Mouse (Mus musculus) lung, postnatal 0 days (tissue): ENCODE data around the gene Fem1b. TPM values are rescaled to one million over a fixed set of nuclear protein-coding genes. Genes with fewer than 3 reads are reported as not detected.
A peak's percentile ranks its signal among the peaks of the same experiment; 100 is the strongest.
"Not testable (repeated sequence)": the region's sequence is repeated elsewhere in the genome, so short reads cannot be mapped to it uniquely, and the experiment has no call there.

Experiments used
- ATAC-seq: fragments of 200-750 bp; cut with Nextera tagmentation; 2 replicates; pipeline ENCODE4 v1.8.0; 2017; ENCODE audit warnings: moderate library complexity
- DNase-seq: peaks from one replicate; pipeline ENCODE4 v3.0.0-alpha.2; 2016; ENCODE audit warnings: low spot score
- H3K27ac ChIP-seq: fragments of 300-500 bp; sonication (generic); 2 replicates; pipeline ENCODE4 v1.5.1; 2014; ENCODE audit warnings: antibody characterized with exemption, mild to moderate bottlenecking, low read length, mixed read lengths
- H3K27me3 ChIP-seq: fragments of 300-500 bp; sonication (generic); replicated peaks from 2 replicates; pipeline ENCODE4 v1.6.1; 2014; ENCODE audit warnings: low read length, mixed read lengths; ENCODE audit not compliant: insufficient read depth
- H3K36me3 ChIP-seq: fragments of 300-500 bp; sonication (generic); 2 replicates; pipeline ENCODE4 v1.6.1; 2014; ENCODE audit warnings: low read length, mixed read lengths; ENCODE audit not compliant: insufficient read depth
- H3K4me1 ChIP-seq: fragments of 300-500 bp; sonication (generic); 2 replicates; pipeline ENCODE4 v1.6.1; 2014; ENCODE audit warnings: antibody characterized with exemption, low read depth, low read length, mixed read lengths; ENCODE audit not compliant: insufficient read depth
- H3K4me2 ChIP-seq: fragments of 300-500 bp; sonication (generic); replicated peaks from 2 replicates; pipeline ENCODE4 v1.6.1; 2014; ENCODE audit warnings: low read depth, mild to moderate bottlenecking, low read length, moderate library complexity, mixed read lengths
- H3K4me3 ChIP-seq: fragments of 300-500 bp; sonication (generic); 2 replicates; pipeline ENCODE4 v1.5.1; 2014; ENCODE audit warnings: low read depth, low read length
- H3K9ac ChIP-seq: fragments of 300-500 bp; sonication (generic); replicated peaks from 2 replicates; pipeline ENCODE4 v1.6.1; 2014; ENCODE audit warnings: low read depth, mild to moderate bottlenecking
- H3K9me3 ChIP-seq: fragments of 300-500 bp; sonication (generic); 2 replicates; pipeline ENCODE4 v1.6.1; 2016; ENCODE audit warnings: low read length, mixed read lengths
- CTCF ChIP-seq: IDR thresholded peaks from 2 replicates; pipeline ENCODE4 v1.5.1; 2016; ENCODE audit warnings: antibody characterized with exemption, mild to moderate bottlenecking
- EP300 ChIP-seq: IDR thresholded peaks from 2 replicates; pipeline ENCODE4 v1.6.1; 2016; ENCODE audit warnings: antibody characterized with exemption, mild to moderate bottlenecking, control low read depth
- WGBS: fragments of 180-500 bp; shearing (Covaris S2); extraction: QIAGEN DNeasy Blood & Tissue Kit; methylation state at CpG from one replicate; pipeline ENCODE4 v1.1.7; 2014; 5-methylcytosine and 5-hydroxymethylcytosine counted together
- polyA plus RNA-seq: library from polyadenylated mRNA; unstranded; fragments of >200 nt; fragmentation: Nextera tagmentation; extraction: Ambion mirVana; gene quantifications from 2 replicates; pipeline ENCODE4 v1.2.1, GENCODE M21; 2015

Gene Fem1b
- polyA plus RNA-seq, result 9.2 and 10.8 TPM in 2 replicates

GRCm38 (mm10) chr9:62811516-62812121 is at the start of gene Fem1b:
Gene Fem1b (minus strand): TSS chr9:62811934.
- peak; percentile 91 for ATAC-seq
- peak within 1 kb of the TSS; percentile 87 for H3K4me2 ChIP-seq
- no peaks in the 10 kb centered on the region for H3K27me3 ChIP-seq
- WGBS, result under 1% methylated on average over 62 of the region's 68 CpGs
- H3K4me1 ChIP-seq, result peaks cover 3% of the 10 kb centered on the region; the same call in 1 of the 2 replicates
- DNase-seq, result peak; percentile 97
- H3K9me3 ChIP-seq, result no peaks in the 10 kb centered on the region
- peak within 1 kb of the TSS; percentile 98 for H3K4me3 ChIP-seq
- no peaks in the 10 kb centered on the region for H3K36me3 ChIP-seq
- peak within 1 kb of the TSS; percentile 94 for H3K27ac ChIP-seq
- TF ChIP-seq CTCF (no peak), EP300 (peak; percentile 38; the same call in 1 of the 2 replicates)
- H3K9ac ChIP-seq, result peak within 1 kb of the TSS; percentile 90

GRCm38 (mm10) chr9:62860866-62861265 is 49.1 kb upstream of the Fem1b start:
- no peak overlapping the region for H3K4me3 ChIP-seq
- no peaks in the 10 kb centered on the region for H3K36me3 ChIP-seq
- H3K9me3 ChIP-seq, result no peaks in the 10 kb centered on the region
- 74% methylated on average over 4 of the region's 4 CpGs for WGBS
- no peak overlapping the region for H3K4me2 ChIP-seq
- H3K9ac ChIP-seq, result no peak overlapping the region
- no peak for DNase-seq
- H3K27ac ChIP-seq, result no peak overlapping the region
- H3K4me1 ChIP-seq, result peaks cover 14% of the 10 kb centered on the region; the same call in 1 of the 2 replicates
- no peaks in the 10 kb centered on the region for H3K27me3 ChIP-seq
- TF ChIP-seq CTCF (no peak), EP300 (no peak)
- no peak for ATAC-seq

GRCm38 (mm10) chr9:62860102-62860501 is 48.4 kb upstream of the Fem1b start:
- H3K36me3 ChIP-seq, H3K4me2 ChIP-seq, DNase-seq, H3K27ac ChIP-seq, H3K27me3 ChIP-seq, H3K4me3 ChIP-seq, H3K9me3 ChIP-seq, H3K9ac ChIP-seq: not testable (repeated sequence)
- WGBS, result 51% methylated on average over 6 of the region's 7 CpGs
- peaks cover 14% of the 10 kb centered on the region; the same call in 1 of the 2 replicates for H3K4me1 ChIP-seq
- peak; percentile 49 for ATAC-seq

- WGBS, result 57% methylated on average over 8 of the region's 8 CpGs
- DNase-seq (no peak), ATAC-seq (no peak)
- TF ChIP-seq EP300 (no peak), CTCF (no peak)
- Histone ChIP-seq H3K4me3 (no peak overlapping the region), H3K4me1 (peaks cover 14% of the 10 kb centered on the region; the same call in 1 of the 2 replicates), H3K27me3 (no peaks in the 10 kb centered on the region), H3K9me3 (no peaks in the 10 kb centered on the region), H3K9ac (no peak overlapping the region), H3K27ac (peak overlapping the region; percentile 43; the same call in 1 of the 2 replicates), H3K36me3 (no peaks in the 10 kb centered on the region), H3K4me2 (peak overlapping the region; percentile 36)
Observed at GRCm38 (mm10) chr9:62858266-62859019, 46.7 kb upstream of the Fem1b start.

- TF ChIP-seq CTCF (no peak), EP300 (no peak)
- Histone ChIP-seq H3K36me3 (no peaks in the 10 kb centered on the region), H3K4me2 (peak within 1 kb of the TSS; percentile 36), H3K9ac (0 out of 2 replicates have a peak within 1 kb of the TSS, but pooled peaks have one; percentile 3), H3K4me3 (no peak within 1 kb of the TSS), H3K9me3 (no peaks in the 10 kb centered on the region), H3K27ac (peak within 1 kb of the TSS; percentile 43; the same call in 1 of the 2 replicates), H3K27me3 (no peaks in the 10 kb centered on the region), H3K4me1 (peaks cover 14% of the 10 kb centered on the region; the same call in 1 of the 2 replicates)
- ATAC-seq (peak; percentile 83), DNase-seq (peak; percentile 85)
- WGBS, result 13% methylated on average over 12 of the region's 20 CpGs
Observed at GRCm38 (mm10) chr9:62857719-62858261, 46.1 kb upstream of the Fem1b start, which contains the start of gene Calml4. Gene Calml4 (plus strand): TSS chr9:62858080.

GRCm38 (mm10) chr9:62857216-62857615 is 45.5 kb upstream of the Fem1b start:
- peak; percentile 37 for DNase-seq
- no peak overlapping the region for H3K9ac ChIP-seq
- H3K4me3 ChIP-seq, result no peak overlapping the region
- H3K27me3 ChIP-seq, result no peaks in the 10 kb centered on the region
- H3K4me1 ChIP-seq, result peaks cover 14% of the 10 kb centered on the region; the same call in 1 of the 2 replicates
- H3K36me3 ChIP-seq, result no peaks in the 10 kb centered on the region
- no peak for TF ChIP-seq EP300
- no peak for TF ChIP-seq CTCF
- no peaks in the 10 kb centered on the region for H3K9me3 ChIP-seq
- peak overlapping the region; percentile 43; the same call in 1 of the 2 replicates for H3K27ac ChIP-seq
- 33% methylated on average over 9 of the region's 9 CpGs for WGBS
- peak overlapping the region; percentile 36 for H3K4me2 ChIP-seq
- ATAC-seq, result peak; percentile 47
